Mouse (Mus musculus): ENCODE results near the gene Ell3. TPM values are rescaled to one million over a fixed set of nuclear protein-coding genes. Genes with fewer than 3 reads are reported as not detected.

The Ell3 gene
- polyA plus RNA-seq, 1 experiment, result 17.2 TPM

- TF ChIP-seq CTCF (conservative IDR thresholded peaks at IDR 0.05; ENCODE audit: insufficient read depth, insufficient read length, low read depth, low read length) (no peak), POLR2A (IDR thresholded peaks at IDR 0.05; ENCODE audit: low read depth, low read length) (no peak)
- 0 out of 2 replicates have a peak within 1 kb of the TSS, but pooled peaks have one; percentile 41 for H3K27ac ChIP-seq (ENCODE audit: insufficient read depth, low read depth, low read length)
- 54% methylated on average over 4 of the region's 4 CpGs for WGBS
These were observed 8.9 kb upstream of the Ell3 start, which contains the start of gene Hypk for GRCm38 (mm10) chr2:121452990-121453389. Hypk (plus strand) TSS chr2:121453290.

GRCm38 (mm10) chr2:121452361-121452760 lies 8.3 kb upstream of the Ell3 start:
- DNase-seq, result no peak
- Histone ChIP-seq H3K36me3 (ENCODE audit: control insufficient read depth, insufficient read depth, low read length) (peaks cover 4% of the 10 kb centered on the region), H3K27me3 (replicated peaks; ENCODE audit: control insufficient read depth, insufficient read depth, low read length) (no peaks in the 10 kb centered on the region), H3K4me1 (ENCODE audit: control insufficient read depth, insufficient read depth, low read length) (peaks cover 13% of the 10 kb centered on the region; the same call in 1 of the 2 replicates), H3K27ac (ENCODE audit: insufficient read depth, low read depth, low read length) (no peak overlapping the region), H3K4me3 (ENCODE audit: insufficient read depth, low read depth, low read length) (no peak overlapping the region)
- WGBS, result 53% methylated on average over 4 of the region's 4 CpGs
- no peak for TF ChIP-seq POLR2A (IDR thresholded peaks at IDR 0.05; ENCODE audit: low read depth, low read length)

More at GRCm38 (mm10) chr2:121452990-121453389, 8.9 kb upstream of the Ell3 start, which contains the start of gene Hypk:
- peaks cover 19% of the 10 kb centered on the region; the same call in 1 of the 2 replicates for H3K4me1 ChIP-seq (ENCODE audit: control insufficient read depth, insufficient read depth, low read length)
- no peak within 1 kb of the TSS for H3K4me3 ChIP-seq (ENCODE audit: insufficient read depth, low read depth, low read length)
- H3K27me3 ChIP-seq (replicated peaks; ENCODE audit: control insufficient read depth, insufficient read depth, low read length), result no peaks in the 10 kb centered on the region
- DNase-seq, result no peak
- peaks cover 4% of the 10 kb centered on the region for H3K36me3 ChIP-seq (ENCODE audit: control insufficient read depth, insufficient read depth, low read length)

GRCm38 (mm10) chr2:121450093-121450492 lies 6.0 kb upstream of the Ell3 start:
- Histone ChIP-seq H3K4me1 (ENCODE audit: control insufficient read depth, insufficient read depth, low read length) (peaks cover 13% of the 10 kb centered on the region; the same call in 1 of the 2 replicates), H3K4me3 (ENCODE audit: insufficient read depth, low read depth, low read length) (peak overlapping the region; percentile 93), H3K27ac (ENCODE audit: insufficient read depth, low read depth, low read length) (peak overlapping the region; percentile 8), H3K36me3 (ENCODE audit: control insufficient read depth, insufficient read depth, low read length) (peaks cover 4% of the 10 kb centered on the region), H3K27me3 (replicated peaks; ENCODE audit: control insufficient read depth, insufficient read depth, low read length) (no peaks in the 10 kb centered on the region)
- no peak for DNase-seq
- 0% methylated on average over 7 of the region's 7 CpGs for WGBS
- TF ChIP-seq POLR2A (IDR thresholded peaks at IDR 0.05; ENCODE audit: low read depth, low read length), result no peak
- TF ChIP-seq CTCF (conservative IDR thresholded peaks at IDR 0.05; ENCODE audit: insufficient read depth, insufficient read length, low read depth, low read length), result no peak

GRCm38 (mm10) chr2:121449545-121450011 lies 5.5 kb upstream of the Ell3 start:
- under 1% methylated on average over 54 of the region's 54 CpGs for WGBS
- TF ChIP-seq POLR2A (IDR thresholded peaks at IDR 0.05; ENCODE audit: low read depth, low read length) (no peak), CTCF (conservative IDR thresholded peaks at IDR 0.05; ENCODE audit: insufficient read depth, insufficient read length, low read depth, low read length) (no peak)
- Histone ChIP-seq H3K4me3 (ENCODE audit: insufficient read depth, low read depth, low read length) (peak overlapping the region; percentile 93), H3K4me1 (ENCODE audit: control insufficient read depth, insufficient read depth, low read length) (peaks cover 13% of the 10 kb centered on the region; the same call in 1 of the 2 replicates), H3K27me3 (replicated peaks; ENCODE audit: control insufficient read depth, insufficient read depth, low read length) (no peaks in the 10 kb centered on the region), H3K27ac (ENCODE audit: insufficient read depth, low read depth, low read length) (peak overlapping the region; percentile 95), H3K36me3 (ENCODE audit: control insufficient read depth, insufficient read depth, low read length) (peaks cover 4% of the 10 kb centered on the region)
- DNase-seq, result no peak

GRCm38 (mm10) chr2:121448739-121449535 lies 4.9 kb upstream of the Ell3 start, which contains the start of gene Serf2:
Serf2 (plus strand) TSS chr2:121449195.
- Histone ChIP-seq H3K4me1 (ENCODE audit: control insufficient read depth, insufficient read depth, low read length) (peaks cover 13% of the 10 kb centered on the region; the same call in 1 of the 2 replicates), H3K27ac (ENCODE audit: insufficient read depth, low read depth, low read length) (peak within 1 kb of the TSS; percentile 99), H3K27me3 (replicated peaks; ENCODE audit: control insufficient read depth, insufficient read depth, low read length) (no peaks in the 10 kb centered on the region), H3K4me3 (ENCODE audit: insufficient read depth, low read depth, low read length) (peak within 1 kb of the TSS; percentile 93), H3K36me3 (ENCODE audit: control insufficient read depth, insufficient read depth, low read length) (peaks cover 4% of the 10 kb centered on the region)
- under 1% methylated on average over 73 of the region's 74 CpGs for WGBS
- TF ChIP-seq CTCF (conservative IDR thresholded peaks at IDR 0.05; ENCODE audit: insufficient read depth, insufficient read length, low read depth, low read length), result no peak
- peak; percentile 96 for TF ChIP-seq POLR2A (IDR thresholded peaks at IDR 0.05; ENCODE audit: low read depth, low read length)
- DNase-seq, result peak; percentile 100

- Histone ChIP-seq H3K27me3 (replicated peaks; ENCODE audit: control insufficient read depth, insufficient read depth, low read length) (no peaks in the 10 kb centered on the region), H3K27ac (ENCODE audit: insufficient read depth, low read depth, low read length) (peak overlapping the region; percentile 99), H3K36me3 (ENCODE audit: control insufficient read depth, insufficient read depth, low read length) (peaks cover 4% of the 10 kb centered on the region), H3K4me1 (ENCODE audit: control insufficient read depth, insufficient read depth, low read length) (peaks cover 9% of the 10 kb centered on the region; the same call in 1 of the 2 replicates), H3K4me3 (ENCODE audit: insufficient read depth, low read depth, low read length) (no peak overlapping the region)
- peak; percentile 74 for DNase-seq
- TF ChIP-seq CTCF (conservative IDR thresholded peaks at IDR 0.05; ENCODE audit: insufficient read depth, insufficient read length, low read depth, low read length) (no peak), POLR2A (IDR thresholded peaks at IDR 0.05; ENCODE audit: low read depth, low read length) (no peak)
- 9% methylated on average over 9 of the region's 9 CpGs for WGBS
These were observed 4.1 kb upstream of the Ell3 start for GRCm38 (mm10) chr2:121448136-121448535.

- WGBS, result 94% methylated on average over 3 of the region's 3 CpGs
- Histone ChIP-seq H3K27ac (ENCODE audit: insufficient read depth, low read depth, low read length) (no peak overlapping the region), H3K36me3 (ENCODE audit: control insufficient read depth, insufficient read depth, low read length) (peaks cover 4% of the 10 kb centered on the region), H3K4me3 (ENCODE audit: insufficient read depth, low read depth, low read length) (no peak overlapping the region), H3K4me1 (ENCODE audit: control insufficient read depth, insufficient read depth, low read length) (peaks cover 14% of the 10 kb centered on the region; the same call in 1 of the 2 replicates), H3K27me3 (replicated peaks; ENCODE audit: control insufficient read depth, insufficient read depth, low read length) (no peaks in the 10 kb centered on the region)
- no peak for DNase-seq
- no peak for TF ChIP-seq CTCF (conservative IDR thresholded peaks at IDR 0.05; ENCODE audit: insufficient read depth, insufficient read length, low read depth, low read length)
- no peak for TF ChIP-seq POLR2A (IDR thresholded peaks at IDR 0.05; ENCODE audit: low read depth, low read length)
These were observed 2.9 kb upstream of the Ell3 start for GRCm38 (mm10) chr2:121447006-121447405.

Data from kidney, adult 2 months (tissue).